Mouse (Mus musculus) MEL (cell line): ENCODE results near the gene Adal. TPM values are rescaled to one million over a fixed set of nuclear protein-coding genes. Genes with fewer than 3 reads are reported as not detected.

Experiments
- DNase-seq: peaks from one replicate; pipeline ENCODE4 v3.0.0; 2011; ENCODE audit warnings: low read depth, low spot score
- H3K27ac ChIP-seq: 2 replicates; pipeline ENCODE4 v1.5.1; 2012; ENCODE audit warnings: low read depth, mild to moderate bottlenecking, control low read depth, low read length, moderate library complexity; ENCODE audit not compliant: control insufficient read depth
- H3K27me3 ChIP-seq, 2 experiments: fragments of 150-350 bp in 1 of 2; sonication (generic) in 1 of 2; 2 replicates each; pipeline ENCODE4 v1.6.1; 2012; ENCODE audit warnings: low read length in 2 of 2, mild to moderate bottlenecking in 2 of 2, improper control_type of control experiment in 1 of 2, moderate library complexity in 1 of 2; ENCODE audit not compliant: insufficient read depth in 2 of 2, control insufficient read depth in 1 of 2
- H3K36me3 ChIP-seq, 2 experiments: 2 replicates each; pipeline ENCODE4 v1.6.1; 2012 to 2014; ENCODE audit warnings: low read length in 2 of 2, improper control_type of control experiment in 1 of 2, inconsistent platforms in 1 of 2, mild to moderate bottlenecking in 1 of 2; ENCODE audit not compliant: insufficient read depth in 2 of 2, control insufficient read depth in 1 of 2
- H3K4me1 ChIP-seq, 2 experiments: fragments of 150-350 bp in 1 of 2; sonication (generic) in 1 of 2; 2 replicates each; pipeline ENCODE4 v1.6.1; 2012; ENCODE audit warnings: low read length in 2 of 2, improper control_type of control experiment in 1 of 2, mild to moderate bottlenecking in 1 of 2; ENCODE audit not compliant: insufficient read depth in 2 of 2, control insufficient read depth in 1 of 2
- H3K4me3 ChIP-seq, 2 experiments: fragments of 150-350 bp in 1 of 2; sonication (generic) in 1 of 2; 2 replicates each; pipeline ENCODE4 v1.5.1; 2012; ENCODE audit warnings: low read depth in 2 of 2, low read length in 2 of 2, mild to moderate bottlenecking in 2 of 2, moderate library complexity in 2 of 2, control low read depth in 1 of 2, improper control_type of control experiment in 1 of 2; ENCODE audit not compliant: control insufficient read depth in 1 of 2, insufficient read depth in 1 of 2
- H3K79me2 ChIP-seq: 2 replicates; pipeline ENCODE4 v1.6.1; 2012; ENCODE audit warnings: mild to moderate bottlenecking, low read length, moderate library complexity; ENCODE audit not compliant: control insufficient read depth, poor library complexity, insufficient read depth
- H3K9ac ChIP-seq: 2 replicates; pipeline ENCODE4 v1.6.1; 2012; ENCODE audit warnings: low read depth, mild to moderate bottlenecking, control low read depth, low read length, moderate library complexity; ENCODE audit not compliant: control insufficient read depth, poor library complexity, severe bottlenecking
- H3K9me3 ChIP-seq: fragments of 150-350 bp; sonication (generic); replicated peaks from 2 replicates; pipeline ENCODE4 v1.6.1; 2012; ENCODE audit warnings: mild to moderate bottlenecking, low read length, improper control_type of control experiment, moderate library complexity; ENCODE audit not compliant: insufficient read depth
- BHLHE40 ChIP-seq: IDR thresholded peaks from 2 replicates; pipeline ENCODE4 v1.6.1; 2012; ENCODE audit warnings: low read depth, mild to moderate bottlenecking, inconsistent platforms, low read length, improper control_type of control experiment, borderline replicate concordance
- CHD1 ChIP-seq: IDR thresholded peaks from 2 replicates; pipeline ENCODE4 v1.6.1; 2012; ENCODE audit warnings: low read depth, mild to moderate bottlenecking, inconsistent platforms, low read length, improper control_type of control experiment
- CHD2 ChIP-seq: IDR thresholded peaks from 2 replicates; pipeline ENCODE4 v1.6.1; 2011; ENCODE audit warnings: low read length, improper control_type of control experiment
- E2F4 ChIP-seq: IDR thresholded peaks from 2 replicates; pipeline ENCODE4 v1.6.1; 2011; ENCODE audit warnings: low read depth, low read length, improper control_type of control experiment, borderline replicate concordance
- EP300 ChIP-seq, 2 experiments: IDR thresholded peaks; 2 replicates each; pipeline ENCODE4 v1.6.1; 2011; ENCODE audit warnings: improper control_type of control experiment in 2 of 2, low read length in 2 of 2, low read depth in 1 of 2, mild to moderate bottlenecking in 1 of 2
- ETS1 ChIP-seq: IDR thresholded peaks from 2 replicates; pipeline ENCODE4 v1.6.1; 2012; ENCODE audit warnings: low read depth, mild to moderate bottlenecking, inconsistent platforms, low read length, improper control_type of control experiment, moderate library complexity
- GABPA ChIP-seq: IDR thresholded peaks from 2 replicates; pipeline ENCODE4 v1.6.1; 2012; ENCODE audit warnings: low read depth, mild to moderate bottlenecking, inconsistent platforms, low read length, improper control_type of control experiment, moderate library complexity
- JUND ChIP-seq: IDR thresholded peaks from 2 replicates; pipeline ENCODE4 v1.6.1; 2011; ENCODE audit warnings: low read depth, mild to moderate bottlenecking, improper control_type of control experiment, low read length
- MAFK ChIP-seq: IDR thresholded peaks from 2 replicates; pipeline ENCODE4 v1.6.1; 2011; ENCODE audit warnings: low read depth, mild to moderate bottlenecking, low read length, improper control_type of control experiment, borderline replicate concordance
- MEF2A ChIP-seq: IDR thresholded peaks from 2 replicates; pipeline ENCODE4 v1.6.1; 2014; ENCODE audit warnings: low read depth, mild to moderate bottlenecking, inconsistent platforms, low read length, improper control_type of control experiment; ENCODE audit not compliant: poor library complexity, insufficient replicate concordance, severe bottlenecking; ENCODE audit errors: extremely low read depth
- MXI1 ChIP-seq: IDR thresholded peaks from 2 replicates; pipeline ENCODE4 v1.6.1; 2011; ENCODE audit warnings: mild to moderate bottlenecking, low read depth, low read length, improper control_type of control experiment
- MYB ChIP-seq: IDR thresholded peaks from 2 replicates; pipeline ENCODE4 v1.6.1; 2011; ENCODE audit warnings: mild to moderate bottlenecking, low read depth, low read length, improper control_type of control experiment
- MYC ChIP-seq: IDR thresholded peaks from 2 replicates; pipeline ENCODE4 v1.6.1; 2011; ENCODE audit warnings: low read depth, mild to moderate bottlenecking, low read length, improper control_type of control experiment, moderate library complexity
- NRF1 ChIP-seq: IDR thresholded peaks from 2 replicates; pipeline ENCODE4 v1.6.1; 2014; ENCODE audit warnings: low read depth, mild to moderate bottlenecking, inconsistent platforms, low read length, improper control_type of control experiment, moderate library complexity; ENCODE audit not compliant: poor library complexity, insufficient read depth, severe bottlenecking
- POLR2A ChIP-seq, 2 experiments: IDR thresholded peaks; 2 replicates each; pipeline ENCODE4 v1.6.1; 2011 to 2012; ENCODE audit warnings: low read length in 2 of 2, mild to moderate bottlenecking in 2 of 2, control low read depth in 1 of 2, improper control_type of control experiment in 1 of 2, low read depth in 1 of 2, moderate library complexity in 1 of 2; ENCODE audit not compliant: control insufficient read depth in 1 of 2, insufficient read depth in 1 of 2, poor library complexity in 1 of 2
- POLR2AphosphoS2 ChIP-seq: IDR thresholded peaks from 2 replicates; pipeline ENCODE4 v1.6.1; 2011; ENCODE audit warnings: low read length, improper control_type of control experiment
- RCOR1 ChIP-seq: IDR thresholded peaks from 2 replicates; pipeline ENCODE4 v1.6.1; 2012; ENCODE audit warnings: low read depth, mild to moderate bottlenecking, inconsistent platforms, low read length, improper control_type of control experiment
- SIN3A ChIP-seq: IDR thresholded peaks from 2 replicates; pipeline ENCODE4 v1.6.1; 2012; ENCODE audit warnings: low read length, improper control_type of control experiment, inconsistent platforms
- TAL1 ChIP-seq: IDR thresholded peaks from 2 replicates; pipeline ENCODE4 v1.6.1; 2012; ENCODE audit warnings: mild to moderate bottlenecking, inconsistent platforms, low read length, moderate library complexity, mixed read lengths
- TBP ChIP-seq: IDR thresholded peaks from 2 replicates; pipeline ENCODE4 v1.8.0; 2011; ENCODE audit warnings: low read depth, low read length, improper control_type of control experiment
- UBTF ChIP-seq: IDR thresholded peaks from 2 replicates; pipeline ENCODE4 v1.6.1; 2012; ENCODE audit warnings: low read depth, mild to moderate bottlenecking, inconsistent platforms, low read length, improper control_type of control experiment, moderate library complexity, borderline replicate concordance; ENCODE audit not compliant: insufficient read depth
- USF1 ChIP-seq: IDR thresholded peaks from 2 replicates; pipeline ENCODE4 v1.6.1; 2014; ENCODE audit warnings: low read depth, mild to moderate bottlenecking, inconsistent platforms, low read length, improper control_type of control experiment, moderate library complexity
- USF2 ChIP-seq, 2 experiments: IDR thresholded peaks; 2 replicates each; pipeline ENCODE4 v1.6.1; 2011 to 2012; ENCODE audit warnings: improper control_type of control experiment in 2 of 2, low read length in 2 of 2, borderline replicate concordance in 1 of 2, inconsistent platforms in 1 of 2, low read depth in 1 of 2, mild to moderate bottlenecking in 1 of 2; ENCODE audit not compliant: insufficient read depth in 1 of 2
- ZC3H11A ChIP-seq: IDR thresholded peaks from 2 replicates; pipeline ENCODE4 v1.6.1; 2012; ENCODE audit warnings: low read depth, mild to moderate bottlenecking, inconsistent platforms, low read length, improper control_type of control experiment
- ZNF384 ChIP-seq: IDR thresholded peaks from 2 replicates; pipeline ENCODE4 v1.6.1; 2012; ENCODE audit warnings: low read depth, mild to moderate bottlenecking, inconsistent platforms, low read length, improper control_type of control experiment
- polyA plus RNA-seq, 2 experiments: library from polyadenylated mRNA; stranded (reverse) in 1 of 2; unstranded in 1 of 2; fragments of >175 nt in 1 of 2; fragments of >200 nt in 1 of 2; gene quantifications; 2 replicates each; pipeline versions ENCODE4 v1.2.1 to v1.2.4; 2012; ENCODE audit warnings: low replicate concordance in 2 of 2, low read depth in 1 of 2; ENCODE audit not compliant: insufficient read length in 2 of 2, insufficient read depth in 1 of 2, missing spikeins in 1 of 2
- total RNA-seq: library from RNA; depleted of rRNA; stranded (reverse); fragments of 300-350 nt; gene quantifications from 2 replicates; pipeline ENCODE4 v1.2.3, GENCODE M21; 2012

Adal gene
- total and polyA plus RNA-seq, 3 experiments: 10.8 to 101 (median 12.1) TPM

DNA sequence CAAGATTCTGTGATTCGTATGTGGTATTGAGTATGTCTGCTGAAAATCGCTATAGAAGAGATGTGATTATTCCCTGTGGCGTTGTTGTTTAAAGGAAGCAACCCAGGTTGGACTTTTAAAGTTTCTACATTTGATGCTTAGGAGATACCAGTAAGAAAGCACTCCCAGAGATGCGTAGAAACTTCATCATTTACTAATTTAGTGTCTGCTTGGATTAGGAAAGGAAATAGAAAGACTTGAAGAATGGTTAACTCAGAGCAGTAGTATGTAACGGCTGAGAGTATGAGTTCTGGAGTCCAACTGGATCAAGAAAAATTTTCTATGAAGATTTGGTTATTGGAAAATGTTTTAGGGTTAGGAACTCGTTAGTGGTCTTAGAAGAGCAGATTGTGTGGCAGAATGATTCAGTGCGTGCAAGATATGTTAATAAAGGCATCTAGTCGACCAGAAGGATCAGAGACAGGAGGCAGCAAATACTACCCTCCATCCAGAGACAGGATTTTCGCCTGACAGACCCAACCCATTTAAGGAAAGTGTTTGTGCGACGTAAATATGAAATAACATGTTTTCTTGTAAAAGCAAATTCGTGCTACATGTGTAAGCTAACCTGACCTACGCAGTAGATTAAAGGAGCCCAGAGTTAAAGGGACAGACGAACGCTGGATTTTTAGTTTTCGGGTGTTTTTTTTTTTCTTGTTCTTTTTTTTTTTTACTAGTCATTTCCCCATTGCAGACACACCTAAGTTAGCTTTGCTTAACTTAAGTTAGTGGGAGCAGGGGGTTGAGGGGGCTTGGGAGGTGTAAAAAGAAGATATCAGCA lies 1.2 kb downstream of the Adal start:
- TF ChIP-seq JUND (no peak), GABPA (no peak), ZNF384 (peak; percentile 90), TBP (no peak), ETS1 (no peak), POLR2A (IDR thresholded peaks at IDR 0.05; ENCODE audit: control insufficient read depth in 1 of 2, insufficient read depth in 1 of 2, low read depth in 1 of 2, low read length in 2 of 2, poor library complexity in 1 of 2) (no peak), RCOR1 (no peak), POLR2AphosphoS2 (no peak), MEF2A (no peak), BHLHE40 (no peak), NRF1 (no peak), ZC3H11A (no peak), MXI1 (peak; percentile 41; the same call in 1 of the 2 replicates), E2F4 (no peak), MYB (no peak), SIN3A (peak; percentile 74), MYC (no peak), USF2 (IDR thresholded peaks at IDR 0.05; ENCODE audit: borderline replicate concordance in 1 of 2, insufficient read depth in 1 of 2, low read depth in 1 of 2, low read length in 2 of 2) (no peak), CHD1 (0 out of 2 replicates have a peak, but pooled peaks have one; percentile 52), EP300 (IDR thresholded peaks at IDR 0.05; ENCODE audit: low read depth in 1 of 2, low read length in 2 of 2) (no peak), UBTF (no peak), CHD2 (no peak), USF1 (no peak), TAL1 (no peak), MAFK (no peak)
- no peaks in the 10 kb centered on the region for H3K9me3 ChIP-seq
- H3K4me3 ChIP-seq: peak overlapping the region; percentile 54 to 81
- peaks cover 31% of the 10 kb centered on the region for H3K79me2 ChIP-seq
- H3K27ac ChIP-seq: peak overlapping the region; percentile 75
- no peaks in the 10 kb centered on the region for H3K27me3 ChIP-seq
- DNase-seq: peak; percentile 57
- peaks cover 5 to 14% of the 10 kb centered on the region in 2 experiments; a peak in 3 of 4 replicates for H3K4me1 ChIP-seq
- H3K9ac ChIP-seq: peak overlapping the region; percentile 83
- H3K36me3 ChIP-seq: peaks cover 0 to 26% of the 10 kb centered on the region in 2 experiments; a peak in 2 of 4 replicates
